Mouse (Mus musculus): ENCODE results near the gene Scyl1.

GRCm38 (mm10) chr19:5808955-5809711 lies 37.9 kb upstream of the Scyl1 start:
- no peak for TF ChIP-seq CTCF (IDR thresholded peaks at IDR 0.05; ENCODE audit: borderline replicate concordance, insufficient read depth, low read depth, low read length)
- no peak for TF ChIP-seq POLR2A (IDR thresholded peaks at IDR 0.05; ENCODE audit: borderline replicate concordance, insufficient read depth, low read length)
